Mouse (Mus musculus): ENCODE results near the gene Tmem117. TPM values are rescaled to one million over a fixed set of nuclear protein-coding genes. Genes with fewer than 3 reads are reported as not detected.

The Tmem117 gene
- total RNA-seq, 2 experiments from 2014 or later, result 14.1 to 14.8 TPM

DNA sequence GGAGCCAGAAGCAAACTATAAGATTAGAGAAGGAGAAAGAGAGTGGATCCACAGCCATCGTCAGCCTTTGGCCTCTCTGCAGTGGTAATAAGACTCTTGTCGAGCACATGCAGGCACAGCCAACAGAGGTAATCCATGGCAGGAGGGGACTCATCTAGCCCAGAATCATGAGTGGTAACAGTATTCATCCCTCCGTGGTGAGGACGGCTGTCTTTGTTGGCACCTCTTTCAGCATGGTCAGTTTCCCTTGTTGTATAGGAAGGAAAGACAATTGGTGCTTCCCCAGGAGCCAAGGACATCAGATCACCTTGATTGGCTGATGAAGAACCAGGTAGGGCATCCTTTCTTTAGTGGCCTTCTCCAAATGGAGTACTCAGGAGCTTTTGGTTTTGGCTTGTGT lies 479.6 kb downstream of the Tmem117 start:
- DNase-seq, result no peak
- intact Hi-C loops (cut with DNase I), result no loop called here

DNA sequence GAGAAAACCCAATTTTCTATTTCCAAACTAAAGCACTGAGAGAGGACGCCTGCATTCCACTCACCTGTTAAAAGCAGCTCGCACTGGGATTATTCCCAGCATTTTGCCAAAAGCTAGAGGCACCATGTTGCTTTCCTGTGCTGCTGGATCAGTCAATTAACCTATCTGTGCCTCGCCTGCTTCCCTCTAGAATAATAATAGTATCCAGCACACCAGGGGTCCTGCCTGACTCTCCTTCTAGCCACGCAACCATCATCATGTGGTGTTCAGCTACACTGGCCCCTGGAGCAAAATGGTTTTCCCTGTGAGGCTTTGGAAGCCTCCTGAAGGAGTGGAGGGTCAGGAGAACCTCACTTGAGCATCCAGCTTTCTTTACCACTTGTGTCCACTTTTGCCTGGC lies 502.4 kb downstream of the Tmem117 start:
- intact Hi-C loops (cut with DNase I), result no loop called here

DNA sequence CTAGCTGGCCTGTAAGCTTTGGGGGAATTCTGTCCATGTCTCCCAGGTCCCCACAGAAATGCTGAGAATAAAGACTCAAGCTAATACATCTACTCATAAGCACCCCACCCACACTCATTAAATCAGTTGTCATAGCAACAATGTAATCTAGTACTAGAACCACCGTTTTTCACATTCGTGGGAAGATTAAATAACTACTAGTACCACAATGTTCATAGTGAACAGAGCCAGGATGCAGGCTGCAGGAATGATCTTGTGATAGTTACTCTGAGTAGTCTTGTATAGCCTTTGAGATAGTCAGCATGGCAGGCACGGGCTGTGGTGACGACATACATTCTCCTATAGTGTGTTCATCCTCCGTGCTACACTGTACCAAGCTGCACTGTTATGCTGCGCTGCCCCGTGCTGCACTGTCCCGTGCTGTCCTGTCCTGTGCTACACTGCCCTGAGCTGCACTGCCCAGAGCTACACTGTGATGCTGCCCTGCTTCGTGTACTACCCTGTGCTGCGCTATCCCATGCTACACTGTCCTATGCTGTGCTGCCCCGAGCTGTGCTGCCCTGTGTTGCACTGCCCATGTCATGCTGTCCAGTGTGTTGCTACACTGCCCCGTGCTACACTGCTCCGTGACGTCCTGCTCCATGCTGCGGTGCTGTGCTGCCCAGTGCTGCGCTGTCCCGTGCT lies 507.0 kb downstream of the Tmem117 start:
- no peak for DNase-seq
- intact Hi-C loops (cut with DNase I), result no loop called here

More for the DNA sequence above, 502.4 kb downstream of the Tmem117 start:
- no peak for DNase-seq

DNA sequence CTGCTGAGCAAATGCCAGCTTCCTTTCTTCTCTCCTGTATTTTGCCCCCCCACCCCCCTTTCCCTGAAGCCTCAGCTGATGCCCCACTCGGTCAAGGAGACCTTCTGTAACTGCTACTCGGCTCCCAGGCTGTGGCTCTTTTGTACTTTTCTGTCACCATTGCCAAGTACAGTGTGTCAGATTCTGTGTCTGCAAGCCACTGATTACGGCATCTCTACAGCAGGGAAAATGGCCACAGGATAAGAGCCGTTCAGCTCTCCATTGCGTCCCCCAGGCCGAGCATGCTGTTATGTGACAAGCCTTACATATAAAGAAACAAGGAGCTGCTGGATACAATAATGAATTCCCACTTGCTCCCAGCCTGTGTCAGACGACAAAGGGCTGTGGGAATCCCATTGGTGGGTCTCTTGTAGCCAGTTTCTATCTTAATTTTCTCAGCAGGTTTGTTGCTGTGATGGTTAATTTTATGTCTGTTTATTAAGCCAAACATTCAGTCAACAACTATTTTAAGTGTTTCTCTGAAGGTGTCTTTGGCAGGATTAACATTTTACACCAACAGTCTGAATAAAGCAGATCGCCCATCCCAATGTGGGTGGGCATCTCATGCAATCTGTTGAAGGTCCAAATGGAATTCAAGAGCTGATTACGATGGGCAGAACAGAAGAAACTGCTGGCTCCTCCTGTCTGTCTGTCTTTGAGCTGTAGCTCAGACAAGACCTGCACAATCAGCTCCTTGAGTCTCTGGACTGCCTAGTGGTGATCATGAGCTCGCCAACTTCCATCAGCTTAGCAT lies 508.2 kb downstream of the Tmem117 start:
- no peak for DNase-seq
- intact Hi-C loops (cut with DNase I), result no loop called here

DNA sequence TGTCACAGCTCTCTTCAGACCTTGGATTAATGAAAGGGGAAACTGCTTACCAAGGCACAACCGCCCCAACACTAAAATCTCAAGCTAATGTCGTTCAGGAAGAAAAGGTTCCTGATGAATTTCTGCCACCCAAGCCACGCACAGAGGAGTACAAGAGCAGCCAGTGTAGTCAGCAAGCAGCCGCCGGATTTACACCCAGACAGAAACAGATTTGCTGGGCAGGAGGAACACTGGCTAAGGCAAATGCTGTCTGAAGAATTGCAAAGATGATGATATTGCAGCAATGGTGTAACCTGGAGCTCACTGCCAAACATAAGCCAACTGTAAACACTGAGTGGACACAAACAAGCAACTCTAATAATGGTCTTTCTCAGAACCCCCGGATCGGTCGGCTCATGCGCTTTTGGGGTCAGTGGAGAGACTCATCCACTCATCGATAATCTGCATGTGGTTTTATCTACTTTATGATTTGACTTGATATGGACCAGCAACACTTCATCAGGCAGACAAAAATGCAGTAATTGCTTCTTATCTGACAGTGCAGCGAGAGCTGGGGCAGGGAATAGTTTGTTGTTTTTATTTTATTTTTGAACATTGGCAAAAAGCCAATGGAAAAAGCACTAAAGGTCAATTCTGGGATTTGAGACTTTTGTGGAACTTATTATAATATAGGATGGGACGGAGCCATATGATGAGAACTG lies 509.8 kb downstream of the Tmem117 start:
- intact Hi-C loops (cut with DNase I), result no loop called here
- no peak for DNase-seq

DNA sequence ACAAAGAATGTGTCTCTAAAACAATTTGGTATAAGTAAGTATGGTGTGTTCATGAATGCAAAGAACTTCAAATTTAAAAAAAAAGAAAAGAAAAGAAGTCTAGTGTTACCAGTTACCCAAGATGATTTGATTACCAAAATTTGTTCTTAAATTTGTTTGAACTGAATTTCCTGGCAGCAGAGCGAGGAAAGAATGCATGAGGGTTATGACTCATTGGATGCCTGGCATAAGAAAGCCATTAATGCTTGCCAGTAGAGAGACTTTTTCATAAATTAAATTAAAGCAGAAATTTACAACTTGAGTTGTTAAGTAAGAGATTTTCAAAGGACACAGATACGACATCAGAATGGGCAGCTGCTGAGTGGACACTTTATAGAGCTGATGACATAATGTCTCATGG lies 515.1 kb downstream of the Tmem117 start:
- DNase-seq, result no peak

DNA sequence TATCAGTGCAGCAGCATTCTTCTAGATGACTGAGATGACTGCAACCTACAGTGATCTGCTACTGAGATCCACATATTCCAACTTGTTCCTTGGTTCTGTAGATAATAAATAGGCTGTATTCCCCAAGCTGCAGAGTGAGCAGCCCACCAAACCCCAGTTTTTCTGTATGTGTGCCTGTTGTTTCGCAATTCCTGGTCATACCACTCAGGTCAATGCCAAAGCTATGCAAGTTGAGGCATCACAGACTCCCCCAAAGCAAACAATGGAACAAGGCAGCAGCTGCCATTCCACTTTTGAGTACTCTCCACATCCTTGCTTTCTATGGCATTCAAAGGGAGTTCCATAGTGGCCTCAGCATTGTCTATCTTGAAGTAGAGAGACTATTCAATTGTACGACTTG lies 516.1 kb downstream of the Tmem117 start:
- DNase-seq, result no peak
- intact Hi-C loops (cut with DNase I), result no loop called here

More for the DNA sequence above, 515.1 kb downstream of the Tmem117 start:
- intact Hi-C loops (cut with DNase I), result no loop called here

Other genes starting within 250 kb of the Tmem117 start
- gene Adamts20, start 163.8 kb upstream of the Tmem117 start, total RNA-seq (2021), result under 1 TPM; 0.11 TPM
- gene Pus7l, start 85.7 kb upstream of the Tmem117 start, total RNA-seq (2021), result 1 to 10 TPM; 1.8 to 2.2 TPM
- 1 to 10 TPM; 5.9 to 6.2 TPM for gene Irak4, start 85.6 kb upstream of the Tmem117 start, total RNA-seq (2021)
- 10 to 100 TPM; 15.0 to 16.5 TPM for gene Twf1, start 39.3 kb upstream of the Tmem117 start, total RNA-seq (2021)

Measured in heart, postnatal 36 days (tissue).